ENCODE assay signal across 28 mouse cellular contexts in genomic region chr2:171388936-171389335, GRCm38 (mm10).
"Had no signal": no experiment of that assay in that cellular context is flagged by ENCODE, and none has a peak within 500 bp of the region (broad histone marks: within the 10 kb centered on the region; RNA-seq: fewer than 3 reads in every experiment).

No protein-coding gene starts in this region.

- H3K36me3 ChIP-seq: embryonic facial prominence, embryonic 12.5 days; embryonic facial prominence, embryonic 13.5 days; embryonic facial prominence, embryonic 15.5 days; forebrain, embryonic 10.5 days; forebrain, embryonic 12.5 days; forebrain, embryonic 15.5 days had no signal

- H3K9ac ChIP-seq: embryonic facial prominence, embryonic 12.5 days; embryonic facial prominence, embryonic 13.5 days; embryonic facial prominence, embryonic 15.5 days; forebrain, embryonic 12.5 days; forebrain, embryonic 13.5 days; forebrain, embryonic 15.5 days; forebrain, postnatal 0 days had no signal

- H3K27ac ChIP-seq: embryonic facial prominence, embryonic 12.5 days; embryonic facial prominence, embryonic 13.5 days; embryonic facial prominence, embryonic 15.5 days; forebrain, embryonic 10.5 days; forebrain, embryonic 12.5 days; forebrain, embryonic 13.5 days; forebrain, embryonic 15.5 days; gastrocnemius, adult 2 months; heart, adult 2 months had no signal

- H3K4me3 ChIP-seq: embryonic facial prominence, embryonic 12.5 days; embryonic facial prominence, embryonic 13.5 days; embryonic facial prominence, embryonic 15.5 days; erythroblast, embryonic 14.5 days; forebrain, embryonic 10.5 days; forebrain, embryonic 12.5 days; forebrain, embryonic 13.5 days; forebrain, embryonic 15.5 days; gastrocnemius, adult 2 months; heart, adult 2 months had no signal

- H3K4me2 ChIP-seq: embryonic facial prominence, embryonic 12.5 days; embryonic facial prominence, embryonic 13.5 days; embryonic facial prominence, embryonic 15.5 days; forebrain, embryonic 12.5 days; forebrain, embryonic 13.5 days; forebrain, embryonic 15.5 days had no signal

- H3K9me3 ChIP-seq: embryonic facial prominence, embryonic 15.5 days; forebrain, embryonic 13.5 days had no signal

- H3K4me1 ChIP-seq: embryonic facial prominence, embryonic 12.5 days; embryonic facial prominence, embryonic 13.5 days; embryonic facial prominence, embryonic 15.5 days; forebrain, embryonic 10.5 days; forebrain, embryonic 12.5 days; forebrain, embryonic 13.5 days; forebrain, embryonic 15.5 days had no signal

- DNase-seq: cerebellum, adult 2 months; cerebellum, adult 8-10 months; cerebellum, adult 9-10 months; cerebellum, adult 9-11 months; cerebellum, postnatal 10 days; cerebellum, postnatal 14 days; cerebellum, postnatal 25 days; cerebellum, postnatal 36 days; embryo, embryonic 11 days; forebrain, postnatal 0 days; gastrocnemius, adult 2 months; gastrocnemius, postnatal 10 days; gastrocnemius, postnatal 14 days; gastrocnemius, postnatal 25 days; gastrocnemius, postnatal 36 days; heart, adult 11 months; heart, adult 18-20 months; heart, adult 2 months had no signal

- H3K27me3 ChIP-seq: embryonic facial prominence, embryonic 12.5 days; embryonic facial prominence, embryonic 13.5 days; embryonic facial prominence, embryonic 15.5 days; forebrain, embryonic 12.5 days; forebrain, embryonic 13.5 days; forebrain, embryonic 15.5 days had no signal

- ATAC-seq: forebrain, embryonic 13.5 days; forebrain, embryonic 14.5 days; forebrain, embryonic 15.5 days; forebrain, embryonic 16.5 days; forebrain, postnatal 0 days had no signal
